In genomic region chr16:36673196-36673595, GRCm38 (mm10) we compare ENCODE assay signal across 14 mouse cellular contexts.
"Had no signal": no experiment of that assay in that cellular context is flagged by ENCODE, and none has a peak within 500 bp of the region (broad histone marks: within the 10 kb centered on the region; RNA-seq: fewer than 3 reads in every experiment).

No protein-coding gene starts in this region.

- H3K9ac ChIP-seq: kidney, embryonic 15.5 days; limb, embryonic 13.5 days; liver, embryonic 14.5 days; lung, embryonic 14.5 days; midbrain, embryonic 15.5 days; stomach, embryonic 15.5 days had no signal

- H3K36me3 ChIP-seq: kidney, embryonic 15.5 days; limb, embryonic 13.5 days; midbrain, embryonic 15.5 days; stomach, embryonic 15.5 days had no signal

- ATAC-seq: intestine, embryonic 16.5 days; midbrain, embryonic 15.5 days had no signal

- H3K4me1 ChIP-seq: kidney, embryonic 15.5 days; limb, embryonic 13.5 days; midbrain, embryonic 15.5 days; stomach, embryonic 15.5 days had no signal

- H3K27ac ChIP-seq: kidney, embryonic 15.5 days; limb, embryonic 13.5 days; liver, embryonic 14.5 days; midbrain, embryonic 15.5 days; stomach, embryonic 15.5 days had no signal

- DNase-seq: kidney, adult 2 months; kidney, postnatal 14 days; left cerebral cortex, postnatal 4 days; lung, embryonic 14.5 days; lung, postnatal 10 days; lung, postnatal 4 days; right cerebral cortex, postnatal 14 days; thymus, postnatal 36 days had no signal

- H3K4me2 ChIP-seq: kidney, embryonic 15.5 days; limb, embryonic 13.5 days; lung, embryonic 14.5 days; midbrain, embryonic 15.5 days; stomach, embryonic 15.5 days had no signal

- H3K4me3 ChIP-seq: kidney, embryonic 15.5 days; limb, embryonic 13.5 days; midbrain, embryonic 15.5 days; stomach, embryonic 15.5 days had no signal

- H3K27me3 ChIP-seq: kidney, embryonic 15.5 days; limb, embryonic 13.5 days; midbrain, embryonic 15.5 days; stomach, embryonic 15.5 days had no signal

- H3K9me3 ChIP-seq: kidney, embryonic 15.5 days; limb, embryonic 13.5 days; midbrain, embryonic 15.5 days; stomach, embryonic 15.5 days had no signal
